Mouse (Mus musculus): Measurements from ENCODE around the gene Cpsf4l. TPM values are rescaled to one million over a fixed set of nuclear protein-coding genes. Genes with fewer than 3 reads are reported as not detected.

Gene Cpsf4l
- total RNA-seq (2021), result not detected
- long read RNA-seq, experiment 1, result 0 reads
- long read RNA-seq, experiment 2, partial matches to known transcripts, result 0 of 1 reads
- long read RNA-seq, experiment 2, other reads (novel, unspliced or antisense), result 1 of 1 reads

- DNase-seq, result no peak
Measured at GRCm38 (mm10) chr11:113709731-113710256, at the start of gene Cpsf4l. TSS of gene Cpsf4l (minus strand) at chr11:113710017.

- no peak for DNase-seq
Measured at GRCm38 (mm10) chr11:113758851-113759250, 49.0 kb upstream of the Cpsf4l start.

GRCm38 (mm10) chr11:113756578-113756977 lies 46.8 kb upstream of the Cpsf4l start:
- no peak for DNase-seq

- DNase-seq, result no peak
Measured at GRCm38 (mm10) chr11:113755878-113756277, 46.1 kb upstream of the Cpsf4l start.

- DNase-seq, result no peak
Measured at GRCm38 (mm10) chr11:113754845-113755244, 45.0 kb upstream of the Cpsf4l start.

- DNase-seq, result no peak
Measured at GRCm38 (mm10) chr11:113752685-113753430, 43.0 kb upstream of the Cpsf4l start.

GRCm38 (mm10) chr11:113752158-113752661 lies 42.4 kb upstream of the Cpsf4l start:
- DNase-seq, result no peak

GRCm38 (mm10) chr11:113751484-113752084 lies 41.8 kb upstream of the Cpsf4l start, which contains the start of gene Cdc42ep4:
TSS of gene Cdc42ep4 (minus strand) at chr11:113751881.
- DNase-seq, result peak; percentile 79

GRCm38 (mm10) chr11:113750571-113751483 lies 41.0 kb upstream of the Cpsf4l start:
- DNase-seq, result peak; percentile 72

GRCm38 (mm10) chr11:113749749-113750351 lies 40.0 kb upstream of the Cpsf4l start:
- DNase-seq, result no peak

- DNase-seq, result peak; percentile 38
Measured at GRCm38 (mm10) chr11:113748797-113749521, 39.1 kb upstream of the Cpsf4l start.

GRCm38 (mm10) chr11:113747725-113748380 lies 38.0 kb upstream of the Cpsf4l start:
- DNase-seq, result no peak

- DNase-seq, result no peak
Measured at GRCm38 (mm10) chr11:113747056-113747455, 37.2 kb upstream of the Cpsf4l start.

GRCm38 (mm10) chr11:113745961-113746360 lies 36.1 kb upstream of the Cpsf4l start:
- no peak for DNase-seq

GRCm38 (mm10) chr11:113742998-113743397 lies 33.2 kb upstream of the Cpsf4l start:
- DNase-seq, result no peak

GRCm38 (mm10) chr11:113740100-113740499 lies 30.3 kb upstream of the Cpsf4l start:
- no peak for DNase-seq

- no peak for DNase-seq
Measured at GRCm38 (mm10) chr11:113739213-113739612, 29.4 kb upstream of the Cpsf4l start.

- DNase-seq, result no peak
Measured at GRCm38 (mm10) chr11:113737912-113738311, 28.1 kb upstream of the Cpsf4l start.

- DNase-seq, result no peak
Measured at GRCm38 (mm10) chr11:113737553-113737854, 27.7 kb upstream of the Cpsf4l start.

GRCm38 (mm10) chr11:113736848-113737552 lies 27.2 kb upstream of the Cpsf4l start:
- DNase-seq, result no peak

Data from gastrocnemius, postnatal 10 days (tissue).